Mouse (Mus musculus) bone marrow, adult 2 months (tissue): ENCODE data around the gene Kctd10. TPM values are rescaled to one million over a fixed set of nuclear protein-coding genes. Genes with fewer than 3 reads are reported as not detected.
A peak's percentile ranks its signal among the peaks of the same experiment; 100 is the strongest.

Source experiments
- H3K27ac ChIP-seq: fragments of 200-500 bp; 2 replicates; pipeline ENCODE4 v1.5.1; 2012; ENCODE audit warnings: low read depth, mild to moderate bottlenecking, control low read depth, inconsistent platforms, low read length; ENCODE audit not compliant: control insufficient read depth, poor library complexity, insufficient read depth
- H3K4me1 ChIP-seq: fragments of 200-500 bp; 2 replicates; pipeline ENCODE4 v1.6.1; 2011; ENCODE audit warnings: low read length; ENCODE audit not compliant: control insufficient read depth, insufficient read depth
- H3K4me3 ChIP-seq: fragments of 200-500 bp; replicated peaks from 2 replicates; pipeline ENCODE3; 2011; ENCODE audit warnings: mild to moderate bottlenecking, low read depth, low read length, control low read depth; ENCODE audit not compliant: control insufficient read depth
- CTCF ChIP-seq: fragments of 200-500 bp; IDR thresholded peaks from 2 replicates; pipeline ENCODE4 v1.5.1; 2011; ENCODE audit warnings: low read length, control low read depth; ENCODE audit not compliant: control insufficient read depth, insufficient read depth
- POLR2A ChIP-seq: fragments of 200-500 bp; IDR thresholded peaks from 2 replicates; pipeline ENCODE4 v1.6.1; 2011; ENCODE audit warnings: low read depth, mild to moderate bottlenecking, control low read depth, low read length, borderline replicate concordance; ENCODE audit not compliant: control insufficient read depth
- WGBS: fragments of 180-500 bp; shearing (Covaris S2); methylation state at CpG from one replicate; pipeline ENCODE4 v1.1.7; 2018; 5-methylcytosine and 5-hydroxymethylcytosine counted together
- polyA plus RNA-seq: library from polyadenylated mRNA; stranded (reverse); fragments of >200 nt; gene quantifications from 2 replicates; pipeline ENCODE4 v1.2.4, GENCODE M21; 2011; ENCODE audit warnings: low replicate concordance; ENCODE audit not compliant: missing spikeins, insufficient read depth, insufficient read length

The Kctd10 gene
- polyA plus RNA-seq, 1 experiment, result 29.7 TPM

- H3K4me1 ChIP-seq, result no peaks in the 10 kb centered on the region
- TF ChIP-seq CTCF (no peak), POLR2A (no peak)
Observed at GRCm38 (mm10) chr5:114393169-114393568, 12.9 kb upstream of the Kctd10 start.

GRCm38 (mm10) chr5:114384448-114384847 lies 4.1 kb upstream of the Kctd10 start:
- TF ChIP-seq CTCF (no peak), POLR2A (no peak)
- no peak overlapping the region for H3K4me3 ChIP-seq
- WGBS, result 81% methylated on average over 8 of the region's 8 CpGs
- peaks cover 1% of the 10 kb centered on the region; the same call in 1 of the 2 replicates for H3K4me1 ChIP-seq
- H3K27ac ChIP-seq, result no peak overlapping the region

More at GRCm38 (mm10) chr5:114393169-114393568, 12.9 kb upstream of the Kctd10 start:
- H3K4me3 ChIP-seq, result no peak overlapping the region
- no peak overlapping the region for H3K27ac ChIP-seq
- 89% methylated on average over 9 of the region's 9 CpGs for WGBS

GRCm38 (mm10) chr5:114383184-114383904 lies 3.0 kb upstream of the Kctd10 start:
- Histone ChIP-seq H3K4me1 (peaks cover 1% of the 10 kb centered on the region; the same call in 1 of the 2 replicates), H3K27ac (no peak overlapping the region), H3K4me3 (no peak overlapping the region)
- TF ChIP-seq POLR2A (no peak), CTCF (peak; percentile 85)
- 78% methylated on average over 9 of the region's 9 CpGs for WGBS

- WGBS, result under 1% methylated on average over 18 of the region's 18 CpGs
- no peak for TF ChIP-seq POLR2A
- no peak for TF ChIP-seq CTCF
- Histone ChIP-seq H3K27ac (peak overlapping the region; percentile 78), H3K4me1 (peaks cover 4% of the 10 kb centered on the region), H3K4me3 (peak overlapping the region; percentile 77)
Observed at GRCm38 (mm10) chr5:114381013-114381351, 674 bp upstream of the Kctd10 start.

DNA sequence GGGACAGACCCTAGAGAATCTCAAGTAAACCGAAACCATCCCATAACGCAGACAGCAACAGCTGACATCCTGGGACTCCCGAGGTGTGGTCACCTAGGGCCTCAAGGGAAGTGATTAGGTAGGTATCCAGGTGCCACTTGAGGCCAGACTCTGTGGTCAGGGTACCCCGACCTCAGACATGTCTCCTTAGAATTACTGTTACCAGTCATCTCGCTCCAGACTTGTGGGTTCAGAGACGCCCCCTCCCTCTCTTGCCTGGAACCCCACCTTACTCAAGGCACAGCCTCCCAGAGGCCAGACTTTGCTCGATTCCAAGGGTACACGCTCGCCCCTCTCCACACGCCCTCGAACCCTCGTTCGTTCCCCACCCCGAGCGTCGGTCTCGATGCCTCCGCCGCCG lies 545 bp downstream of the Kctd10 start:
- no peak for TF ChIP-seq CTCF
- TF ChIP-seq POLR2A, result no peak
- Histone ChIP-seq H3K4me3 (peak overlapping the region; percentile 83), H3K27ac (peak overlapping the region; percentile 94), H3K4me1 (peaks cover 10% of the 10 kb centered on the region)
- under 1% methylated on average over 20 of the region's 20 CpGs for WGBS

- no peak overlapping the region for H3K4me3 ChIP-seq
- peak overlapping the region; percentile 45 for H3K27ac ChIP-seq
- H3K4me1 ChIP-seq, result peaks cover 17% of the 10 kb centered on the region
- TF ChIP-seq POLR2A (no peak), CTCF (no peak)
- WGBS, result 19% methylated on average over 6 of the region's 6 CpGs
Observed at GRCm38 (mm10) chr5:114378936-114379335, 1.4 kb downstream of the Kctd10 start.

DNA sequence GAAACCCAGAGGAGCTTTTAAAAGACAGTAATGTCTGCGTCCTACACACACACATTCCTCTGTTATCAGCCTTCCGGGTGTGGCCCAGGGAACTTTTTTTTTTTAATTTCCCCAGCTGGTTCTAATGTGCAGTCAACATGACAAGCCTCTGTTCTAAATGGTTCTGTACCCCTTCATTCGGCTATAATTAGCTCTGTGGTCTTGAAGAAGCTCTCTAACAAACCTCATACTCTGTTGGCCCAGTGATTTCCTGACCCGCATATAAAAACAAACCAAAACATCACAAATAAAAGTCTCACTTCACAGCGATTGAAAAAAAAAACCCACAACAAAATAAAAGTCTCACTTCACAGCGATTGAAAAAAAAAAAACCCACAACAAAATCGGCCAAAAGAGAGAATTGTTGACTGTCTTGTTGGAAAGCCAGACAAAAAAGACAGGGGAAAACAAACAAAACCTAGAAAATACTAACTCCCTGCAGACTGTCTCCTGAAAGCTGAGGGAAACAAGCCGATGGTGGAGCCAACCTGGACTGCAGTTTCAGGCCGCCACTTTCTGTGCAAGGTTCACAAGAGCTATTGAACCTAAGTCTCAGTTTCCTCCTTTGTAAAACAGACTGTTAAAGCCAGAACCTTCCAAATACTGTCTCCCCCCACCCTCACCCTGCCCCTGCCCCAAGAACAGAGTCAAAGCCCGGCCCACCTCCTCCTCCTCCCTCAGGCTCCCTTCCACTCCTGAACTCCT lies 2.0 kb downstream of the Kctd10 start:
- Histone ChIP-seq H3K4me3 (no peak overlapping the region), H3K27ac (peak overlapping the region; percentile 45), H3K4me1 (peaks cover 20% of the 10 kb centered on the region)
- WGBS, result 10% methylated on average over 10 of the region's 10 CpGs
- no peak for TF ChIP-seq POLR2A
- no peak for TF ChIP-seq CTCF

DNA sequence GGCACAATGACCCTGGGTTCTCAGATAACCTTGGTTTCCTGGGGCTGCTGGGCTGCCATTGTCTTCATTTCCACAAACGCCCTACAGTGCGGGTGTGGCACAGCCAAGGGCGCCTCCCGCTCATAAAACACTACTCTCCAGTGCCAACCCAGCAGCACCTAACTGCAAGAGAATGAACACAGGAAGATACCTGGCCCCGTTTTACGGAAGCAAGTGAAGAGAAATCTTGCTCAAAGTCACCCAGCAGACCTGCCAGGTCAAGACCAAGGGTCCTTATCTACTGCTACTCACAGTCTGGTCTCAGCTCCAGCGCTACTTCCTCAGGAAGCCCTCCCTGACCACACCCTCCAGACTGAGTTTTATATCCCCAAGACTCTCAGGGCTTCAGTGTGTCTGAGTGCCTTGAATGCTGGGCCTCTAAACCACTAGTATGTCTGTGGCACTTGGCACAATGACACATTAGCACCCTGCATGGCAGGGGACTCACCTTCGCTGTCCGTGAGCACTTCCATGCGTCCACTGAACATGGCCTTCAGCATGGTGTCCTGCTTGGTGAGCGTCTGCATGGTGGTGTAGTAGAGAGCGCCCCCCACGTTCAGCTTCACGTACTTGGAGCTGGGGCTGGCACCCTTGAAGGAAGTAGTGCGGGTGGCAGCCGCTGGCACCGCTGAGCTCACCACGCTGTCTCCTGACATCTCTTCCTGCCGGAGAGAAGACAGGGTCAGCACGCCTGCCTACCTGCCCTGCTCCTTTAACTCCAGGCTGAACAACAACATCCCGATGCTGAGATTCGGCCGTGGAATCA lies 5.7 kb downstream of the Kctd10 start:
- TF ChIP-seq CTCF (peak; percentile 21; the same call in 1 of the 2 replicates), POLR2A (no peak)
- Histone ChIP-seq H3K27ac (peak overlapping the region; percentile 36; the same call in 1 of the 2 replicates), H3K4me3 (no peak overlapping the region), H3K4me1 (peaks cover 23% of the 10 kb centered on the region)
- 16% methylated on average over 23 of the region's 23 CpGs for WGBS
